1 mouse cellular context compared by ENCODE assay signal in genomic region chr7:19619004-19619801, GRCm38 (mm10).
TF ChIP-seq lines count a peak whose summit lies in the region.

No protein-coding gene starts in this region.

TF ChIP-seq in MEL, 35 proteins besides CTCF, POLR2A, EP300 and RAD21 (continued from another document):
- TF ChIP-seq SMC3 (IDR thresholded peaks at IDR 0.05; ENCODE audit: low read depth, low read length) (peak; percentile 77), SIN3A (IDR thresholded peaks at IDR 0.05; ENCODE audit: low read length) (no peak), GATA1 (IDR thresholded peaks at IDR 0.05; ENCODE audit: low read depth, low read length) (no peak), BHLHE40 (IDR thresholded peaks at IDR 0.05; ENCODE audit: borderline replicate concordance, low read depth, low read length) (0 out of 2 replicates have a peak, but pooled peaks have one; percentile 16), RCOR1 (IDR thresholded peaks at IDR 0.05; ENCODE audit: low read depth, low read length) (no peak)
